Mouse (Mus musculus): Measurements from ENCODE around the gene Frem2. TPM values are rescaled to one million over a fixed set of nuclear protein-coding genes. Genes with fewer than 3 reads are reported as not detected.

The Frem2 gene
- total RNA-seq, 2 experiments from 2014 or later = 2.0 to 2.1 TPM

GRCm38 (mm10) chr3:53469650-53470049 lies 187.5 kb downstream of the Frem2 start:
- no peak for DNase-seq (ENCODE audit: low spot score in 2 of 2)

GRCm38 (mm10) chr3:53467356-53467755 lies 189.8 kb downstream of the Frem2 start:
- DNase-seq (ENCODE audit: low spot score in 2 of 2) = no peak

GRCm38 (mm10) chr3:53466481-53466880 lies 190.7 kb downstream of the Frem2 start:
- no peak for DNase-seq (ENCODE audit: low spot score in 2 of 2)

- DNase-seq (ENCODE audit: low spot score in 2 of 2) = peak in 1 of 2 experiments; percentile 60
These were observed 191.8 kb downstream of the Frem2 start for GRCm38 (mm10) chr3:53465330-53465729.

GRCm38 (mm10) chr3:53464146-53464698 lies 192.9 kb downstream of the Frem2 start:
- no peak for DNase-seq (ENCODE audit: low spot score in 2 of 2)

Other genes starting within 250 kb of the Frem2 start
- gene Nhlrc3, start 194.0 kb downstream of the Frem2 start, total RNA-seq (2021) = 1 to 10 TPM; 8.3 to 8.6 TPM
- 10 to 100 TPM; 21.1 to 21.6 TPM for gene Proser1, start 193.7 kb downstream of the Frem2 start, total RNA-seq (2021)
- gene Stoml3, start 168.7 kb downstream of the Frem2 start, total RNA-seq (2021) = 1 to 10 TPM in 1 of 2 experiments, under 1 TPM in 1; 0.87 to 1.5 TPM
- not detected for gene Gm10985, start 187.7 kb upstream of the Frem2 start, total RNA-seq (2021)
- gene Ufm1, start 206.5 kb upstream of the Frem2 start, total RNA-seq (2021) = 10 to 100 TPM; 74.0 to 83.0 TPM